Mouse (Mus musculus): ENCODE measurements around the gene Rasgef1b. TPM values are rescaled to one million over a fixed set of nuclear protein-coding genes. Genes with fewer than 3 reads are reported as not detected.

Gene Rasgef1b
- polyA plus RNA-seq, 1 experiment from 2014 or later: 39.7 TPM

GRCm38 (mm10) chr5:99394578-99394977 lies 334.3 kb downstream of the Rasgef1b start:
- WGBS: 85% methylated on average over 5 of the region's 5 CpGs
- 0 out of 2 replicates have a peak, but pooled peaks cover 5% of the 10 kb centered on the region for H3K4me1 ChIP-seq
- no peak overlapping the region for H3K4me2 ChIP-seq (replicated peaks)
- no peak overlapping the region for H3K9ac ChIP-seq
- no peak overlapping the region for H3K4me3 ChIP-seq
- H3K36me3 ChIP-seq: no peaks in the 10 kb centered on the region
- H3K27me3 ChIP-seq (replicated peaks): peaks cover 9% of the 10 kb centered on the region; the same call in 1 of the 2 replicates
- ATAC-seq (ENCODE audit: low FRiP score, low read depth): no peak
- no peaks in the 10 kb centered on the region for H3K9me3 ChIP-seq
- no peak overlapping the region for H3K27ac ChIP-seq

- Histone ChIP-seq H3K4me1 (peaks cover 2% of the 10 kb centered on the region; the same call in 1 of the 2 replicates), H3K4me2 (replicated peaks) (no peak overlapping the region), H3K36me3 (no peaks in the 10 kb centered on the region), H3K9me3 (no peaks in the 10 kb centered on the region), H3K27ac (no peak overlapping the region), H3K27me3 (replicated peaks) (peaks cover 23% of the 10 kb centered on the region), H3K4me3 (no peak overlapping the region), H3K9ac (no peak overlapping the region)
- WGBS: 15% methylated on average over 3 of the region's 3 CpGs
- ATAC-seq (ENCODE audit: low FRiP score, low read depth): no peak
Observed at GRCm38 (mm10) chr5:99391525-99391924, 337.3 kb downstream of the Rasgef1b start.

GRCm38 (mm10) chr5:99390776-99391175 lies 338.1 kb downstream of the Rasgef1b start:
- no peak overlapping the region for H3K9ac ChIP-seq
- no peaks in the 10 kb centered on the region for H3K36me3 ChIP-seq
- peaks cover 25% of the 10 kb centered on the region for H3K27me3 ChIP-seq (replicated peaks)
- no peak for ATAC-seq (ENCODE audit: low FRiP score, low read depth)
- H3K27ac ChIP-seq: no peak overlapping the region
- H3K4me1 ChIP-seq: peaks cover 9% of the 10 kb centered on the region; the same call in 1 of the 2 replicates
- no peak overlapping the region for H3K4me3 ChIP-seq
- H3K9me3 ChIP-seq: no peaks in the 10 kb centered on the region
- H3K4me2 ChIP-seq (replicated peaks): no peak overlapping the region
- 61% methylated on average over 7 of the region's 7 CpGs for WGBS

GRCm38 (mm10) chr5:99390314-99390713 lies 338.6 kb downstream of the Rasgef1b start:
- Histone ChIP-seq H3K27me3 (replicated peaks) (peaks cover 25% of the 10 kb centered on the region), H3K9ac (no peak overlapping the region), H3K27ac (no peak overlapping the region), H3K4me2 (replicated peaks) (no peak overlapping the region), H3K9me3 (no peaks in the 10 kb centered on the region), H3K4me3 (no peak overlapping the region), H3K4me1 (peaks cover 12% of the 10 kb centered on the region; the same call in 1 of the 2 replicates), H3K36me3 (no peaks in the 10 kb centered on the region)
- no peak for ATAC-seq (ENCODE audit: low FRiP score, low read depth)
- 88% methylated on average over 3 of the region's 3 CpGs for WGBS

- ATAC-seq (ENCODE audit: low FRiP score, low read depth): no peak
- Histone ChIP-seq H3K4me1 (peaks cover 18% of the 10 kb centered on the region), H3K9ac (no peak overlapping the region), H3K4me3 (no peak overlapping the region), H3K27me3 (replicated peaks) (peaks cover 27% of the 10 kb centered on the region), H3K9me3 (no peaks in the 10 kb centered on the region), H3K36me3 (no peaks in the 10 kb centered on the region), H3K4me2 (replicated peaks) (no peak overlapping the region), H3K27ac (no peak overlapping the region)
- 83% methylated on average over 10 of the region's 10 CpGs for WGBS
Observed at GRCm38 (mm10) chr5:99388585-99389250, 340.1 kb downstream of the Rasgef1b start.

GRCm38 (mm10) chr5:99388131-99388530 lies 340.7 kb downstream of the Rasgef1b start:
- Histone ChIP-seq H3K27me3 (replicated peaks) (peaks cover 22% of the 10 kb centered on the region), H3K9me3 (no peaks in the 10 kb centered on the region), H3K9ac (no peak overlapping the region), H3K27ac (no peak overlapping the region), H3K4me2 (replicated peaks) (no peak overlapping the region), H3K4me3 (no peak overlapping the region), H3K36me3 (no peaks in the 10 kb centered on the region), H3K4me1 (peaks cover 18% of the 10 kb centered on the region)
- 52% methylated on average over 5 of the region's 5 CpGs for WGBS
- ATAC-seq (ENCODE audit: low FRiP score, low read depth): no peak

GRCm38 (mm10) chr5:99387185-99387981 lies 341.5 kb downstream of the Rasgef1b start:
- Histone ChIP-seq H3K4me1 (peaks cover 18% of the 10 kb centered on the region), H3K27me3 (replicated peaks) (peaks cover 19% of the 10 kb centered on the region; the same call in 1 of the 2 replicates), H3K9ac (no peak overlapping the region), H3K9me3 (no peaks in the 10 kb centered on the region), H3K36me3 (no peaks in the 10 kb centered on the region), H3K4me3 (no peak overlapping the region), H3K4me2 (replicated peaks) (no peak overlapping the region), H3K27ac (no peak overlapping the region)
- WGBS: 77% methylated on average over 17 of the region's 17 CpGs
- ATAC-seq (ENCODE audit: low FRiP score, low read depth): no peak

GRCm38 (mm10) chr5:99386246-99386845 lies 342.5 kb downstream of the Rasgef1b start:
- no peak overlapping the region for H3K4me2 ChIP-seq (replicated peaks)
- H3K4me1 ChIP-seq: peaks cover 18% of the 10 kb centered on the region
- no peak overlapping the region for H3K27ac ChIP-seq
- peaks cover 19% of the 10 kb centered on the region; the same call in 1 of the 2 replicates for H3K27me3 ChIP-seq (replicated peaks)
- H3K4me3 ChIP-seq: no peak overlapping the region
- 17% methylated on average over 14 of the region's 14 CpGs for WGBS
- H3K9ac ChIP-seq: no peak overlapping the region
- no peaks in the 10 kb centered on the region for H3K36me3 ChIP-seq
- ATAC-seq (ENCODE audit: low FRiP score, low read depth): no peak
- no peaks in the 10 kb centered on the region for H3K9me3 ChIP-seq

- Histone ChIP-seq H3K4me3 (no peak overlapping the region), H3K9me3 (no peaks in the 10 kb centered on the region), H3K9ac (no peak overlapping the region), H3K27me3 (replicated peaks) (peaks cover 19% of the 10 kb centered on the region; the same call in 1 of the 2 replicates), H3K36me3 (no peaks in the 10 kb centered on the region), H3K4me1 (peaks cover 18% of the 10 kb centered on the region), H3K27ac (no peak overlapping the region), H3K4me2 (replicated peaks) (no peak overlapping the region)
- WGBS: 31% methylated on average over 8 of the region's 8 CpGs
- ATAC-seq (ENCODE audit: low FRiP score, low read depth): no peak
Observed at GRCm38 (mm10) chr5:99385737-99386136, 343.1 kb downstream of the Rasgef1b start.

GRCm38 (mm10) chr5:99385090-99385489 lies 343.8 kb downstream of the Rasgef1b start:
- H3K27ac ChIP-seq: no peak overlapping the region
- no peak for ATAC-seq (ENCODE audit: low FRiP score, low read depth)
- peaks cover 20% of the 10 kb centered on the region for H3K4me1 ChIP-seq
- H3K9ac ChIP-seq: no peak overlapping the region
- H3K4me3 ChIP-seq: no peak overlapping the region
- no peaks in the 10 kb centered on the region for H3K36me3 ChIP-seq
- no peaks in the 10 kb centered on the region for H3K9me3 ChIP-seq
- peaks cover 19% of the 10 kb centered on the region; the same call in 1 of the 2 replicates for H3K27me3 ChIP-seq (replicated peaks)
- 15% methylated on average over 1 of the region's 1 CpGs for WGBS
- no peak overlapping the region for H3K4me2 ChIP-seq (replicated peaks)

GRCm38 (mm10) chr5:99383783-99384281 lies 345.0 kb downstream of the Rasgef1b start:
- no peak overlapping the region for H3K4me3 ChIP-seq
- H3K27me3 ChIP-seq (replicated peaks): peaks cover 14% of the 10 kb centered on the region; the same call in 1 of the 2 replicates
- no peak for ATAC-seq (ENCODE audit: low FRiP score, low read depth)
- H3K9me3 ChIP-seq: no peaks in the 10 kb centered on the region
- no peaks in the 10 kb centered on the region for H3K36me3 ChIP-seq
- peaks cover 27% of the 10 kb centered on the region for H3K4me1 ChIP-seq
- H3K9ac ChIP-seq: no peak overlapping the region
- H3K4me2 ChIP-seq (replicated peaks): no peak overlapping the region
- 85% methylated on average over 13 of the region's 13 CpGs for WGBS
- no peak overlapping the region for H3K27ac ChIP-seq

GRCm38 (mm10) chr5:99382786-99383185 lies 346.1 kb downstream of the Rasgef1b start:
- Histone ChIP-seq H3K9ac (no peak overlapping the region), H3K36me3 (no peaks in the 10 kb centered on the region), H3K27me3 (replicated peaks) (0 out of 2 replicates have a peak, but pooled peaks cover 6% of the 10 kb centered on the region), H3K4me2 (replicated peaks) (no peak overlapping the region), H3K4me1 (peaks cover 28% of the 10 kb centered on the region), H3K9me3 (no peaks in the 10 kb centered on the region), H3K27ac (no peak overlapping the region), H3K4me3 (no peak overlapping the region)
- ATAC-seq (ENCODE audit: low FRiP score, low read depth): no peak
- 67% methylated on average over 5 of the region's 5 CpGs for WGBS

All from neural tube, embryonic 12.5 days (tissue).